Mouse (Mus musculus) heart, embryonic 14.5 days (tissue): ENCODE measurements around the gene Plekhd1. TPM values are rescaled to one million over a fixed set of nuclear protein-coding genes. Genes with fewer than 3 reads are reported as not detected.

ENCODE experiments used
- ATAC-seq: fragments of 200-750 bp; cut with Nextera tagmentation; 2 replicates; pipeline ENCODE4 v1.8.0; 2017; ENCODE audit warnings: low read depth, moderate TSS enrichment; ENCODE audit not compliant: insufficient number of reproducible peaks, insufficient read depth, low FRiP score
- H3K27ac ChIP-seq, 2 experiments: fragments of 200-500 bp in 1 of 2; fragments of 300-500 bp in 1 of 2; sonication (generic) in 1 of 2; replicated peaks in 1 of 2; 2 replicates each; pipeline ENCODE4 v1.5.1; 2012 to 2014; ENCODE audit warnings: low read depth in 2 of 2, low read length in 2 of 2, control low read depth in 1 of 2, mild to moderate bottlenecking in 1 of 2, mixed read lengths in 1 of 2; ENCODE audit not compliant: control insufficient read depth in 1 of 2, insufficient read depth in 1 of 2
- H3K27me3 ChIP-seq: fragments of 300-500 bp; sonication (generic); 2 replicates; pipeline ENCODE4 v1.6.1; 2014; ENCODE audit warnings: mild to moderate bottlenecking, low read length, control low read depth; ENCODE audit not compliant: control insufficient read depth, insufficient read depth
- H3K36me3 ChIP-seq: fragments of 300-500 bp; sonication (generic); 2 replicates; pipeline ENCODE4 v1.6.1; 2014; ENCODE audit warnings: mild to moderate bottlenecking, control low read depth, low read length, mixed read lengths; ENCODE audit not compliant: control insufficient read depth, insufficient read depth
- H3K4me1 ChIP-seq, 2 experiments: fragments of 200-500 bp in 1 of 2; fragments of 300-500 bp in 1 of 2; sonication (generic) in 1 of 2; 2 replicates each; pipeline ENCODE4 v1.6.1; 2012 to 2014; ENCODE audit warnings: low read length in 2 of 2, control low read depth in 1 of 2, mixed read lengths in 1 of 2; ENCODE audit not compliant: control insufficient read depth in 2 of 2, insufficient read depth in 2 of 2
- H3K4me2 ChIP-seq: fragments of 300-500 bp; sonication (generic); 2 replicates; pipeline ENCODE4 v1.6.1; 2014; ENCODE audit warnings: mild to moderate bottlenecking, low read length
- H3K4me3 ChIP-seq, 2 experiments: fragments of 200-500 bp in 1 of 2; fragments of 300-500 bp in 1 of 2; sonication (generic) in 1 of 2; 2 replicates each; pipeline ENCODE4 v1.5.1; 2012 to 2014; ENCODE audit warnings: low read length in 2 of 2, mild to moderate bottlenecking in 2 of 2, control low read depth in 1 of 2, low read depth in 1 of 2, moderate library complexity in 1 of 2; ENCODE audit not compliant: control insufficient read depth in 1 of 2, insufficient read depth in 1 of 2
- H3K9ac ChIP-seq: fragments of 300-500 bp; sonication (generic); 2 replicates; pipeline ENCODE4 v1.6.1; 2014; ENCODE audit warnings: mild to moderate bottlenecking, low read length
- H3K9me3 ChIP-seq: fragments of 300-500 bp; sonication (generic); 2 replicates; pipeline ENCODE4 v1.6.1; 2016; ENCODE audit warnings: low read length, control low read depth; ENCODE audit not compliant: control insufficient read depth
- WGBS: fragments of 180-500 bp; shearing (Covaris S2); extraction: QIAGEN DNeasy Blood & Tissue Kit; methylation state at CpG from one replicate; pipeline ENCODE4 v1.1.7; 2014; 5-methylcytosine and 5-hydroxymethylcytosine counted together
- polyA plus RNA-seq: library from polyadenylated mRNA; unstranded; fragments of >200 nt; fragmentation: Nextera tagmentation; extraction: Ambion mirVana; gene quantifications from 2 replicates; pipeline ENCODE4 v1.2.1, GENCODE M21; 2014

Gene Plekhd1
- polyA plus RNA-seq, 1 experiment from 2014 or later = 0.53 TPM

DNA sequence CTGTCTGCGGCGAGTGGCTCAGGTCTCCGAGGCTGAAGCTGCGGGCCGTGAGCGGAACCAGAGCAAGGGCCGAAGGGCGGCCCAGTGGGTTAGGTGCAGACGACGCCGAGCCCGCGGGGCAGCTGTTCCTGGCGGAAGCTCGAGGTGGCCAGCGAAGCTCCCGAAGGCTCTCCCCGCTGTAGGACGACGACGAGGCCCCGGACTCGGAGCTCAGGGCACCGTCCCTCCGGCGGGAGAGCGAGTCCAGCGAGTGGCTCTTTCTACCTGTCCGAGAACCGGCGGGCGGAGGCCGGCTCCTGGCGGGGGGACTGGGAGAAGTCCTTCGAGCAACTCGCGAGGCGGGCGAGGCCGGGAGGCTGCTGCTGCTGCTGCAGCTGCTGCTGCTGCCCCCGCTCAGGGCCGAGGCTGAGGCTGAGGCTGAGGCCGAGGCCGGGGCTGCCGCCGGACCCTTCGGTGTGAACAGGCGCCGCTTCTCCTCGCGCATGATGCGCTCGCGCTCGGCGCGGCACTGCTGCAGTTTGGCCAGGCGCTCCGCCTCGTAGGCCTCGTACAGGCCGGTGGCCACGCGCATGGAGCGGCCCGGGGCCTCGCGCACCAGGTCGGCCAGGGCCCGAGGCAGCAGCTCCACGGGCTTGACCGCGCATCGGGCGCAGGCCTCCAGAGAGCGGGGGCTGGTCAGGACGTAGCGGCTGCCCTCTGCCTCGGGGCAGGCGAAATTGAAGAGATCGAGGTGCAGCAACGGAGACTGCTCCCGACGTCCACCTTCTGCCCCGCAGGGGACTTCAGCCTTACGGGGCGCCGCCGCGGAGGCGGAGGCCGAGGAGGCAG lies 66.4 kb downstream of the Plekhd1 start:
- WGBS = 2% methylated on average over 92 of the region's 92 CpGs
- Histone ChIP-seq H3K9me3 (no peaks in the 10 kb centered on the region), H3K4me2 (peak overlapping the region; percentile 99), H3K27ac (no peak overlapping the region), H3K36me3 (no peaks in the 10 kb centered on the region), H3K27me3 (peaks cover 86% of the 10 kb centered on the region), H3K4me3 (peak overlapping the region; percentile 54 to 59), H3K9ac (peak overlapping the region; percentile 55; the same call in 1 of the 2 replicates), H3K4me1 (peaks cover 11 to 26% of the 10 kb centered on the region in 2 experiments; a peak in 3 of 4 replicates)
- ATAC-seq = peak; percentile 13; the same call in 1 of the 2 replicates

DNA sequence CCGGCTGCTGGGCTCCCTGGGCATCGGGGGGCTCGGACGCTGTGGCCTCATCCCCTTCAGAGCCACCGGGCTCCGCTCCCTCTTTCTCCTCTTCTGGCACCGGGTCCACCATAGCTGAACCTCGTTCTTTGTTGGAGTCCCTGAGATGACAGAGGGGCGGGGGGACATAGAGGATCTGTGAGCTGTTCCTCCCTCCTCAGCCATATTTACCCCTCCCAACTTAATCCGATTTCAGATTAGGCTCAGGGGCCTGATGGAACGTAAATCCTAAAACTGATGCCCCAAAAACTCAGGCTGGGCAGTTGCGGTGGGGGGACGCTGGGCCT lies 67.0 kb downstream of the Plekhd1 start:
- H3K9me3 ChIP-seq = no peaks in the 10 kb centered on the region
- H3K36me3 ChIP-seq = no peaks in the 10 kb centered on the region
- no peak overlapping the region for H3K27ac ChIP-seq
- H3K9ac ChIP-seq = no peak overlapping the region
- H3K4me3 ChIP-seq = peak overlapping the region; percentile 54 to 59; a peak in 3 of 4 replicates
- 10% methylated on average over 13 of the region's 13 CpGs for WGBS
- ATAC-seq = no peak
- peaks cover 11 to 26% of the 10 kb centered on the region in 2 experiments; a peak in 3 of 4 replicates for H3K4me1 ChIP-seq
- H3K27me3 ChIP-seq = peaks cover 82% of the 10 kb centered on the region
- H3K4me2 ChIP-seq = peak overlapping the region; percentile 99

GRCm38 (mm10) chr12:80759713-80760395 lies 67.5 kb downstream of the Plekhd1 start:
- no peak for ATAC-seq
- Histone ChIP-seq H3K36me3 (no peaks in the 10 kb centered on the region), H3K4me3 (peak overlapping the region; percentile 42 to 44), H3K27me3 (peaks cover 77% of the 10 kb centered on the region), H3K4me1 (peaks cover 11 to 26% of the 10 kb centered on the region in 2 experiments; a peak in 3 of 4 replicates), H3K4me2 (peak overlapping the region; percentile 82), H3K9ac (no peak overlapping the region), H3K9me3 (no peaks in the 10 kb centered on the region), H3K27ac (no peak overlapping the region)
- 2% methylated on average over 22 of the region's 22 CpGs for WGBS

GRCm38 (mm10) chr12:80760396-80760801 lies 68.0 kb downstream of the Plekhd1 start, which contains the start of gene Ccdc177:
Gene Ccdc177, minus strand, starts transcription at chr12:80760687.
- Histone ChIP-seq H3K4me3 (peak within 1 kb of the TSS; percentile 42 to 44), H3K4me2 (peak within 1 kb of the TSS; percentile 82), H3K9me3 (no peaks in the 10 kb centered on the region), H3K4me1 (peaks cover 11 to 26% of the 10 kb centered on the region in 2 experiments; a peak in 3 of 4 replicates), H3K9ac (no peak within 1 kb of the TSS), H3K36me3 (no peaks in the 10 kb centered on the region), H3K27ac (no peak within 1 kb of the TSS), H3K27me3 (peaks cover 72% of the 10 kb centered on the region)
- ATAC-seq = no peak
- under 1% methylated on average over 24 of the region's 24 CpGs for WGBS

DNA sequence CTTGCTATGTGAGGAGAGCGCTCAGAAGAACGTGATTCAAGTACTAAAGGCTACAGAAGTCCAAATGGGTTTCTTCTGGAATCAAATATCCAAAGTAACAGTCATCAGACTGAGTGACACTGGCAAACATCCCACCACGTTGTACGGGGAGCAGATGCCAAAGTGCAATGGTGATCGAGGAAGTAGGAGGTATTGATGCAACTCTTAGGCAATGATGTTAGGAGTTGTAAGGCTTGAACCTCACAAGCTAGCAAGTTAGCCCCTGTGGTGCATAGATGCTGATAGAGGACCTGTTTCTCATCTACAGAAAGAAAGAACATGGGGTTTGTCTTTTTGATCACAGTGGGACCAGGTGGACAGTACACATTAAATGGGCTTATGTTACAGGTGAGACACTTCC lies 70.6 kb downstream of the Plekhd1 start:
- no peak overlapping the region for H3K4me3 ChIP-seq
- no peak for ATAC-seq
- peaks cover 46% of the 10 kb centered on the region for H3K27me3 ChIP-seq
- H3K9ac ChIP-seq = no peak overlapping the region
- WGBS = 82% methylated on average over 5 of the region's 5 CpGs
- no peak overlapping the region for H3K4me2 ChIP-seq
- H3K27ac ChIP-seq = no peak overlapping the region
- no peaks in the 10 kb centered on the region for H3K36me3 ChIP-seq
- H3K9me3 ChIP-seq = no peaks in the 10 kb centered on the region
- H3K4me1 ChIP-seq = peaks cover 7 to 20% of the 10 kb centered on the region in 2 experiments; a peak in 3 of 4 replicates

DNA sequence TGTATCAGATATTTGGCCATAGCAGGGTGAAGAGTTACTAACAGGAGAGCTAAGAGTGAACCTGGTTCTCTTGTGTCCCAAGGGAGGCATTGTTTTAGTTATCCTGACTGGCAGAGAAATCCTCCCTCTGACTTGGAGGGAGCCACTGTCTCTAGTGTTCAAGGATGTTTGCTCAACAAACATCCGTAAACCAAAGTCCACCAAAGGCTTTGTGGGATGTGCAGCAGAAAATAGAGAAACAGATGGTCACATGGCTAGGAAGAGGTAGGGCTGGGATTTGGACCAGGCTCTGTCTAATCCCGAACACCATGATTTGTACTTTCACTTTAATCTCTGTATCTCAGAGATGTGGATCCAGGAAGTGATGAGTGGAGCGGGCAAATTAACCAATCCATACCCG lies 71.7 kb downstream of the Plekhd1 start:
- Histone ChIP-seq H3K9ac (no peak overlapping the region), H3K4me3 (no peak overlapping the region), H3K36me3 (no peaks in the 10 kb centered on the region), H3K27me3 (peaks cover 34% of the 10 kb centered on the region), H3K27ac (no peak overlapping the region), H3K4me1 (peaks cover under 1 to 11% of the 10 kb centered on the region in 2 experiments; a peak in 2 of 4 replicates), H3K4me2 (no peak overlapping the region), H3K9me3 (no peaks in the 10 kb centered on the region)
- 61% methylated on average over 4 of the region's 4 CpGs for whole genome bisulfite sequencing
- ATAC-seq = no peak

DNA sequence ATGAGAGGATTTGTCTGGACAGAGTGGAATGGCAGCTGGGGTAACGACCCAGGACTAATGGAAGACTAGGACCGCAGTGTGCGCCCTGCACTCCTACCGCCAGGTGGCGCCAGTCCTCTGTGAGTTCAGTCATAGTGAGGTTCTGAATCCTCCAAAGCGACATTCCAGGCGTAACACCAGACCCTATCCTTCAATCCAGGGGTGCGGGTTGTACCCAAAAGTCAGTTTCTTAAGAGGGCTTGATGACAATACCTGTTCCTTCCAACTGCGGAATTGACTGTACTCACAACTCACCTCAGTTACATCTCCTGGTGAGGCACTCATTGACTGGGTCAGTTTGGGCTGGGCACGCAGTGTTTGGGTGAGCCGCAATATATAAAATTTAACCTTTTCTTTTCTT lies 77.3 kb downstream of the Plekhd1 start:
- Histone ChIP-seq H3K9ac (no peak overlapping the region), H3K4me3 (no peak overlapping the region), H3K9me3 (no peaks in the 10 kb centered on the region), H3K36me3 (no peaks in the 10 kb centered on the region), H3K27ac (no peak overlapping the region), H3K27me3 (no peaks in the 10 kb centered on the region), H3K4me1 (no peaks in the 10 kb centered on the region), H3K4me2 (no peak overlapping the region)
- 17% methylated on average over 11 of the region's 11 CpGs for WGBS
- peak; percentile 69; the same call in 1 of the 2 replicates for ATAC-seq
